Mouse (Mus musculus): Measurements from ENCODE around the gene Slc25a11.

DNA sequence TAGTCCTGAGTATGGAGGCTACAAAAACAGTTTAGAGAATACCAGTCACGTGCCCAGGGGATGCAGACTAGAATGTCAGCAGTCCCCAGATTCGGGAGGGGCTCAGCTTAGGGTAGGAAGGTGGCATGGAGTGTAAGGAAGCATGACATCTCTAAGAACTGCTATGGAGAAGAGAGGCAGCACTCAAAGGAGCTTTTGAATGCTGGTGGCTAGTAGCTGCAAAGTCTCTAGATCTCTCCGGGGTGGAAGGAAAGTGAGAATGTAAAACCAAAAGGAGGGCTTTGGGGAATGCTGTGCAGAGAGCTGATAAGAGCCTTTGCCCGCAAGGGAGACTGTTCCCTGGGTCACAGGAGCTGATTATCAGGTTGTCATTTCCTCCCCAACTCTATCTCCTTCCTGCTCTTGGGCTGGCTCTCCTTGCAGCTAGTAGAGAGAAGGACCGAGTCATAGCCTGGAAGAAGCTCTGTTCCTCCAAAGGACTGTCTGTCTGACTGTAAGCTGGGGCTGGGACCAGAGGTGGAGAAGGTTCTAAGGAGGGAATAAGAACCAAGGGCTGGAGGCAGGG, 8.5 kb downstream of the Slc25a11 start, which contains the start of gene Gp1ba:
- TF ChIP-seq MAFK (IDR thresholded peaks at IDR 0.05; ENCODE audit: insufficient read depth, low read depth, low read length) (no peak), HCFC1 (IDR thresholded peaks at IDR 0.05; ENCODE audit: borderline replicate concordance, insufficient read depth, low read length) (no peak)
